Mouse (Mus musculus) ES-Bruce4 (cell line): ENCODE measurements at regions not wholly inside any gene's neighbourhood (a gene's known extent, or its start where the extent isn't known, plus 50 kb on each side); places are given as distances from the start of the nearest gene placed in this dataset.

Source experiments
- H3K27ac ChIP-seq: 2 replicates; pipeline ENCODE4 v1.5.1; 2012; ENCODE audit warnings: low read length, inconsistent platforms; ENCODE audit not compliant: insufficient read depth
- H3K27me3 ChIP-seq: 2 replicates; pipeline ENCODE4 v1.6.1; 2012; ENCODE audit warnings: mild to moderate bottlenecking, low read length, inconsistent platforms; ENCODE audit not compliant: control insufficient read depth, poor library complexity, insufficient read depth, severe bottlenecking
- H3K36me3 ChIP-seq: 2 replicates; pipeline ENCODE4 v1.6.1; 2012; ENCODE audit warnings: inconsistent platforms, mild to moderate bottlenecking, low read length, moderate library complexity; ENCODE audit not compliant: control insufficient read depth, poor library complexity, insufficient read depth, severe bottlenecking
- H3K4me1 ChIP-seq: one replicate; pipeline ENCODE4 v1.8.1; 2011; ENCODE audit warnings: low read length; ENCODE audit not compliant: control insufficient read depth, insufficient read depth
- H3K4me3 ChIP-seq: 2 replicates; pipeline ENCODE4 v1.5.1; 2011; ENCODE audit warnings: low read depth, mild to moderate bottlenecking, low read length
- H3K9ac ChIP-seq: 2 replicates; pipeline ENCODE4 v1.6.1; 2012; ENCODE audit warnings: low read depth, mild to moderate bottlenecking, inconsistent platforms; ENCODE audit not compliant: poor library complexity, severe bottlenecking
- H3K9me3 ChIP-seq: replicated peaks from 2 replicates; pipeline ENCODE4 v1.6.1; 2012; ENCODE audit warnings: mild to moderate bottlenecking, low read length, inconsistent platforms; ENCODE audit not compliant: control insufficient read depth, poor library complexity, insufficient read depth, severe bottlenecking
- CTCF ChIP-seq: IDR thresholded peaks from one replicate; pipeline ENCODE4 v1.8.1; 2011; ENCODE audit warnings: low read depth, low read length
- EP300 ChIP-seq: IDR thresholded peaks from 2 replicates; pipeline ENCODE4 v1.6.1; 2011; ENCODE audit warnings: low read depth, low read length; ENCODE audit not compliant: insufficient read depth
- POLR2A ChIP-seq: IDR thresholded peaks from one replicate; pipeline ENCODE4 v1.8.1; 2011; ENCODE audit warnings: low read length; ENCODE audit not compliant: insufficient read depth

DNA sequence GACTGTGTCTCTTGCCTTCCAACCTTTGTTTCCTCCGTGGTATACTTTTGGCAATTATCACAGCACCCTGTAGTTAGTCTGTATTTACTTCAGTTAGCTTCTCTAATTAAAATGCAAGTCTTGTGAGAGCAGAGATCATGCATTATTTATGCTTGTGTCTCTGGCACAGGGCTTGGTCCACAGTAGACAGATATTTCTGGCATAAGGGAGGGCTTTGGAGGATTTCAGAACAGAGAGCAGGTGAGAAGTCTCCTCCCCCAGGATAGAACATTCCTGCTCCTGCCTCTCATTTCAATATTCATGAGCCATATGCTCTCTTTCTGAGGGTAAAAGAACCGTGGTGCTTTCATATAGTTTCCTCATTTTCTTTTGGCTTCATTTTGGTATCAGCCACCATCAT lies 217.6 kb downstream of the Gm11077 start:
- H3K9me3 ChIP-seq, result no peaks in the 10 kb centered on the region
- H3K4me1 ChIP-seq, result no peaks in the 10 kb centered on the region
- TF ChIP-seq CTCF, result no peak
- no peak for TF ChIP-seq EP300
- no peak for TF ChIP-seq POLR2A
- H3K9ac ChIP-seq, result no peak overlapping the region
- no peak overlapping the region for H3K4me3 ChIP-seq
- no peak overlapping the region for H3K27ac ChIP-seq
- H3K36me3 ChIP-seq, result no peaks in the 10 kb centered on the region
- no peaks in the 10 kb centered on the region for H3K27me3 ChIP-seq

DNA sequence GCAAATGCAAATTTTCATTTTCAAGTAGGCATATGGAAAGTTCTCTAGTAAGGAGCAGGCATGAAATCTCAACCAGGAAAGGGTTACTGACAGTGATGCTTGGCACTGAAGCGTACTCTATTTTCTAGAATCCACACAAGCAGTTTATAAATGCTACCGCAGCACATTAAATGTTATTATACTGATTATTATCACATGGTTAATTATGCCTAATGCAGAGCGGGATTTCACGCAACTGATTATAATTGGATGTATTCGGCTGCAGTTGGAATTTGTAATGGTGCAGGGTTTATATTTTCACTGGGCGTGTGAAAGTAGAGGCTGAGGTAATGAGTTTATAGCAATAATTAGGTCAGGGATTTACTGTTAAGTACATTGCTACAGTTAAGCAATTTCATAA lies 221.4 kb downstream of the Gm11077 start:
- Histone ChIP-seq H3K4me3 (no peak overlapping the region), H3K27ac (no peak overlapping the region), H3K36me3 (no peaks in the 10 kb centered on the region), H3K9ac (no peak overlapping the region), H3K4me1 (no peaks in the 10 kb centered on the region), H3K27me3 (no peaks in the 10 kb centered on the region), H3K9me3 (no peaks in the 10 kb centered on the region)
- TF ChIP-seq EP300 (no peak), POLR2A (no peak), CTCF (no peak)

DNA sequence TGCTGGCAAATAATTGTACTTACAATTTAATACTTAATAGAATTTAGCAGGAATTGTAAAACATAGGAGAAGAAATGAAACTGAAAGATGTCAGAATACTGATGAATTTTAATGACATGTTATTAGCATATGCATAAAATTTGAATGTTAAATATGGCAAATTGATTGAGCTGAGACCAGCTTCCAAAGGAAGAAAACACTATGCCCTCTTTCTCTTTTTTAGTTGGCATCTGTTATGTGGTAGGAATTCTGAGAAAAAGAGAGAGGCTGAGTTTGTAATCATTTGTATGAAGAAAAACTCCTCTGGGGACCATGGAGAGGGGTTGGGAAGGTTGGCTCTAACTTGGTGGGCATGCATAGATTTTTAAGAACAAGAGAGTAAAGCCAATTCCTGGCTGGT lies 224.2 kb downstream of the Gm11077 start:
- Histone ChIP-seq H3K27me3 (no peaks in the 10 kb centered on the region), H3K9me3 (no peaks in the 10 kb centered on the region), H3K36me3 (no peaks in the 10 kb centered on the region), H3K4me1 (no peaks in the 10 kb centered on the region), H3K9ac (no peak overlapping the region), H3K4me3 (no peak overlapping the region), H3K27ac (no peak overlapping the region)
- TF ChIP-seq EP300 (no peak), CTCF (no peak), POLR2A (no peak)

DNA sequence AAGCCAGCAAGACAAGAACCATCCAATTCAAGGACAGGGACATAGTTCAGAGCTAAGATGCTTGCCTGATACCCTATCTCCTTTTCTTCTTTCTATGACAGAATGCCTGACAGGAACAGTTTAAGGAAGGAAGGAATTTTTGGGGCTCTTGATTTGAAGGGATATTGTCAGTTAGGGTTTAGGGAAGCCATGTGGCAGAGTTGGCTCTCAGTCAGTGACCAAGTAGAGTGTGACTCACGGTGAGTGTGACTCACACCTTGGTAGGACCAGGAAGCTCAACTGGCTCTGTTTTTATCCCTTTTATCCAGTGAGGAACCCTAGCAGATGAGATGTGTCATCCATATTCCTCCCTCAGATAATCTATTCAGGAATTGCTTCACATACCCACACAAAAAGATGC lies 224.6 kb downstream of the Gm11077 start:
- no peak overlapping the region for H3K27ac ChIP-seq
- H3K4me1 ChIP-seq, result no peaks in the 10 kb centered on the region
- no peaks in the 10 kb centered on the region for H3K36me3 ChIP-seq
- H3K9ac ChIP-seq, result no peak overlapping the region
- no peaks in the 10 kb centered on the region for H3K9me3 ChIP-seq
- no peak for TF ChIP-seq EP300
- no peak for TF ChIP-seq CTCF
- no peak for TF ChIP-seq POLR2A
- no peak overlapping the region for H3K4me3 ChIP-seq
- no peaks in the 10 kb centered on the region for H3K27me3 ChIP-seq

DNA sequence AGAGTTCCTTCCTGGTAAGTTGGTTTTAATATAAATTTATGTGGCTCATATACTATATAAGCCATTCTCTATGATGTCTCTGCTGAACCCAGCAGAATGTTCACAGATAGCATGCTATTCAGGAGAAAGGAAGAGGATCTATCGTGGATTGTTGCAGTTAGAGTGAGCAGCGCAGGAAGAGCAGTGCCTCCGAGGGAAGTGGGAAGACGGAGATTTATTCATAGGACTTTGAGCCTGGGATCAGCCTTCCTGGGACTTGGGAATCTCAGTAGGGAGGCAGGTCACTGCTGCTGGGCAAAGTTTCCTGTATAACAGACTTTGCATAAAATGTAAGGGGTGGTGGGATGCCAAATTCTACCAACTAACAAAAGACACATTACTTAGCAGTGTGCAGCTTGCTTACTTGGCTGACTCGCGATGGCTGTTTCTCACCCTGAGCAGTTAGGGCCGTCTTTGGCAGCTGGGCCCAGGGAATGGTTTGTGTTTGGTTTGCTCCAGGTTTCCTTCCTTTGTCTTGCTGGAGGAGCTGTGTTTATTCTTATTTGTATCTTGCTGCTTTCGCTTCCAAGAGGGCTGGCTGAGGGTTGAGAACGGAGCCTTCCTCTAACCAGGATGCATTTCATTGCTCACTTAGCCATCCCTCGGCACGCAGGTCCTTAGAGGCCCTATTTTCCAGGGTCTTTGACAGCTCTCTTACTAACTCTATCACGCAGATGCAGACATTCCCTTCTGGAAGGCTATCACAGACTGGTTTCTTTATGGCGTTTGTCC lies 226.9 kb downstream of the Gm11077 start:
- TF ChIP-seq EP300, result no peak
- no peak for TF ChIP-seq POLR2A
- TF ChIP-seq CTCF, result no peak
- H3K27me3 ChIP-seq, result no peaks in the 10 kb centered on the region
- H3K4me1 ChIP-seq, result no peaks in the 10 kb centered on the region
- no peak overlapping the region for H3K9ac ChIP-seq
- H3K36me3 ChIP-seq, result no peaks in the 10 kb centered on the region
- H3K9me3 ChIP-seq, result no peaks in the 10 kb centered on the region
- no peak overlapping the region for H3K27ac ChIP-seq
- H3K4me3 ChIP-seq, result no peak overlapping the region

DNA sequence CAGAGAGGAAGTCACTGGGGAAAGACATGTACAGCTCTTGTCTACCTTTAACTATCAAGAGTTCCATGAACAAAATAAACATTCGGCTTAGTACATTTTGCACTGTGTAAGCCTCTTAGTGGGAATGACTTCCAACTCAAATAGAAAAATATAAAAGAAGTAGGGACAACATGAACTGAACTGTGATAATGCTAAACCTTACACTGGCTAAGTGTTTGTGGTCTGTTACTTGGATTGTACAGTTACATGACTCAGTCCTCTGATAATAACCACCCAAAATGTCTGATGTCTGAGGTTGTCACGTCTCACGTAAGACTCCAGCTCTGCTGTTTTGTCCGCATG lies 227.4 kb downstream of the Gm11077 start:
- TF ChIP-seq EP300, result no peak
- no peak for TF ChIP-seq CTCF
- no peak for TF ChIP-seq POLR2A
- H3K4me3 ChIP-seq, result no peak overlapping the region
- H3K9ac ChIP-seq, result no peak overlapping the region
- H3K4me1 ChIP-seq, result no peaks in the 10 kb centered on the region
- H3K27me3 ChIP-seq, result no peaks in the 10 kb centered on the region
- H3K36me3 ChIP-seq, result no peaks in the 10 kb centered on the region
- H3K27ac ChIP-seq, result no peak overlapping the region
- H3K9me3 ChIP-seq, result no peaks in the 10 kb centered on the region
